Mouse (Mus musculus) cerebral cortex, adult 2 months (tissue): ENCODE results near the gene Pde5a.

Source experiments
- WGBS: fragments of 180-500 bp; shearing (Covaris S2); methylation state at CpG from one replicate; pipeline ENCODE4 v1.1.7; 2018; 5-methylcytosine and 5-hydroxymethylcytosine counted together

Pde5a gene

DNA sequence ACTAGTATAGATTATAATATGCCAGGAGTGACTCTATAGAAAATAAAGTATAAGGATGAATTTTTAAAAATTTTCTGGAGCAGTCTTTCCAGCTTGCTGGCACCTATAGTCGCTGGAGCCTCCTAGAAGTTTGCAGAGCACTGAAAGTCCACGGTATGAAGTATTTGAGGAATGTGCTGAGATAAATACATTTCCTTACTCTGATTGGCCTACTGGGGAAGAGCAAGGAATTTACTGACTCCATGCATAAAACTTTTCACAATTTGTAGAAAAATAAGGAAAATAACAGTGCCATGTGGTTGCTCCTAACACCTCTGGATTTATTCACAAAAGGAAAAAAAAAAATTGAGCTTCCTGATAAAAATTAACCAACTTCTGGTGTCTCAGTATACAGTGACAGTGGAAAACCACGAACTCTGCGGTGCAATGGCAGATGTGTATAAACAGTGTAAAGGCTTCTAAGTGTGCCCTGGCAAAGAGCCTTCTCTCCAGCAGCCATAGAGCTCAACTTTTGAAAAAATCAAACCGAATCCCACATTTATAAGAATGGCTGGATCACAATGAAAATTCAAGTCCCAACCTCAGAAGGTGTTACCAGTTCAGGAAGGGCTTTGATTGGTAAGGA lies 119.8 kb downstream of the Pde5a start:
- 85% methylated on average over 5 of the region's 5 CpGs for WGBS

DNA sequence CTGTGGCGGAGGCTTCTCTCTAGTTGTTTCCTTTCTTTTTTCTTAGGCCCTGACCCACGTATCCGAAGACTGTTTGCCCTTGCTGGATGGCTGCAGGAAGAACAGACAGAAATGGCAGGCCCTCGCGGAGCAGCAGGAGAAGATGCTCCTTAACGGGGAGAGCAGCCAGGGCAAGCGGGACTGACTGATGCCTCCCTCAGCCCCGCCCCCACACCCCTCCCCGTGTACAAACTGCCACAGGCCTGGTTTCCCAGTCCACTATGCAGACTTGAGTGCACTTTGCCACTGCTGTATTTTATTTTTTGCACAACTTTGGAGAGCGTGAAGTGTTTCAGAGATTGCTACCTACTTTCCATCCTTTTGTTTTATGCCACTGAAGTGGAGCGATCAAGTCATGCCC lies 126.4 kb downstream of the Pde5a start:
- WGBS = 72% methylated on average over 11 of the region's 11 CpGs

DNA sequence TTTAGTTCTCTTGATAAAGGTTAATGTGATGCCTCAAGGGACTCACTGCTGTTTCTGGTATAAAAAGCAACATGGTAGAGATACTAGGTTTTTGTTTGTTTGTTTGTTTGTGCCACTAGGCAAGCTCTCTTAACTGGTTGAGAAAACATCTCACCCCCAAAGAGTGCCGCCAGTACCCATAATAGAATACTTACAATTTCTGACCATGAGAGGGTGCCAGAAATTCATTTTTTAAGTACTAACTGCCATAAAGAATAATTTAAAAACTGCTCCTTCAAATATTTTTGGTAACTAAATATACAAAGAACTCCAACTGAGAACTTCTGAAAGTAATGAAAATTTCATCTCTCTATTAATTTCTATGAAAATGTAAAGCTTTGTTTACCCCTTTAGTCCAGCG lies 131.1 kb downstream of the Pde5a start:
- 52% methylated on average over 2 of the region's 2 CpGs for WGBS

DNA sequence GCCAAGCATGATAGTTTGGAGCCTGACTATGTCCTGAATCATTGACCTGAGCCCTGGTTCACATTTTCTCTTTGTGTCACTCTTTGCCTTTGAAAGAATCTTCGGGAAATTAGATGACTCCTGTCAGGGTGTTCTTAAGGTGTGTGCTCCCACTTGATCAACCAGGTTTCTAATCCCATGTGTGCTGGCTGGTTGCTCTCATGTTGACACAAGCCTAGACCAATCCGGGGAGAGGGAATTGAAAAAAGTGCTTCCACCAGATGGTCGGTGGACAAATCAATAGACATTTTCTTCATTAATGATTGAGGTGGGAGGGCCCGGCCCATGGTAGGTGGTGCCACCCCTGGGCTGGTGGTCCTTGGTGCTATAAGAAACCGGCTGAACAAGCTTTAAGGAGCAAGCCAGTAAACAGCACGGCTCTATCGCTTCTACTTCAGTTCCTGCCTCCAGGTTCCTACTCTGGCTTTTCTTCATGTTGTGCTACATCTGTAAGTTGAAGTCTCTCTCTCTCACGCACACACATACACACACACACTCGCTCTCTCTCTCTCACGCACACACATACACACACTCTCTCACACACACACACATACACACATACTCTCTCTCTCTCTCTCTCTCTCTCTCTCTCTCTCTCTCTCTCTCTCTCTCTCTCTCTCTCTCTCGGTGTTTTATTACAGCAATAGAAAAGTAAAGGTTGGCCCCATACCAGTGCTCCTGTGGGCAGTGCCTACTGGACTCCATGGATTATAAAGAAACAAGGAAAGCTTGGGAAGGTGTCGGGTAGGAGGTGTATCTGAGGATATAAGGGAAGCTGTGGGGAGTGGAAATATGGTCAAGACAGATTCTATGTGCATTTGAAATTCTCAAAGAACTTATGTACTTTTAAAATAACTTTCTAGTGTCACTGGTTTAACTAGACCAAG lies 132.1 kb downstream of the Pde5a start:
- 84% methylated on average over 12 of the region's 12 CpGs for WGBS

DNA sequence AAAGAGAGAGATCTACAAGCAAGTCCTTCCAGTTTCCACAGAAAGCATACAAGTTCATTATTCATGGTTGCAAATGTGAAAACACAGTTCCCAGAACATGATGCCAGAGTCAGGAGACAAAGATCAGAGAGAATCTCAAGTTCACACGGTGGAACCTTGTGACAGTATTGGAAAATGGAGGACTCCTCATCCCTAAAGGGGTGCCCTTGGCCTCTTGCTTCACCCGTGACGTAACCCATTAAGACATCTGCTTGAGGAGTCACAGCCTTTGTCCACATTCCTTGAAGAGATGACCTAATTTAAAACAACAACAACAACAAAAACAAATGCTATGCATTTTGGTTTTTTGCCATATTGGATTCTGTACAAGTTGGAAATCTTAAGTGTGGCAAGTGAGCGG lies 136.3 kb downstream of the Pde5a start:
- WGBS = 73% methylated on average over 4 of the region's 4 CpGs

DNA sequence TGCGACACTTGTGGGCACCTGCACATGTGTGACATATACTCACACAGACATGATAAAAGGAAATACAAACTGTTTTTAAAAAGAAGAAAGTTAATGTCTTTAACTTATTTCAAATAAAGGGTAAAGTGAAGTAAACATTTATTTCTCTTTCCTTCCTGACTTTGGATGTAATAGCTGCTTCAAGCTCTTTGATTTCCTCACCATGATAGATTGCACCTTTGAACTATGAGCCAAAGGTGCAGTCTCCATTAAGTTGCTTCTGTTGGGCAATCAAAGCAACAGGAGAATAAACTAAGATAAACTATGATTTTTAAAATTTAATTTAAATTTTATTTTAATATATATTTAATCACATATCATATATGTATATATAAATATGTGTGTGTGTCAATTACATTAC lies 139.5 kb downstream of the Pde5a start:
- WGBS = 91% methylated on average over 1 of the region's 1 CpGs

DNA sequence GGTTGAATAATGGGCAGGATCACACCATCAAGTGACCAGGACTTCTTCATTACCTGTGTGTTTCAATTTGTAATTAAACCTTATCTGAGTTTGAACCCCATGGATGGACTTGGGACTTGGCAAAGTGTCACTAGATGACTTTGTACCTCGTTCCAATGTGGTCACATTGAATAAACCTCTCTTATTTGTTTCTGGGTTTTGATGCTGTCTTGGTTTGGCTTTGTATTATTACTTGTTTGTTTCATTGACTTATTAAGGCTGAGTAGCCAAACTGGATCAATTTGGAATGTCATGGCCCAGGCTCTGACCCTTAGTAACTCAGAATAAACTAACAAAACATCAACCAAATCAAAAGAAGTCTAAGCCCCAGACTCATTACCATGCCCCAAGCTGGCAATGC lies 142.8 kb downstream of the Pde5a start:
- WGBS = 86% methylated on average over 1 of the region's 1 CpGs

DNA sequence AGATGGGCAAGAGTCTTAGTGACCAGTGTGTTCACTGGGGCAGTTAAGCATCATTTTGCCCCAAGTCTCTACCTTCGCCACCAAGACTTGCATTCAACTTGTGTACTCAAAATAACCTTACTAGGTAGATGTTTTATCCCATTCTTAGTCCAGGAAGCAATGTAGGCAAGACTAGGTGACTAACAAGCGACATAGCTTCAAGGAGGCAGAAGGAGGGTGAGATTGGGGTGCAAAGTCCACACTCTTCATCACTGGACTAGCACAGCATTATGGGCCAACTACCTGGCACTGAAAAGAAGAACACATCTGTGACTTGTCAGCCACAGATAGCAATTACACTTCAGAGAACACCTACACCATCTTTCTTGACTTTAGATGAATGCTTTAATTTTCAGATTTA lies 148.1 kb downstream of the Pde5a start:
- WGBS = 93% methylated on average over 2 of the region's 2 CpGs

DNA sequence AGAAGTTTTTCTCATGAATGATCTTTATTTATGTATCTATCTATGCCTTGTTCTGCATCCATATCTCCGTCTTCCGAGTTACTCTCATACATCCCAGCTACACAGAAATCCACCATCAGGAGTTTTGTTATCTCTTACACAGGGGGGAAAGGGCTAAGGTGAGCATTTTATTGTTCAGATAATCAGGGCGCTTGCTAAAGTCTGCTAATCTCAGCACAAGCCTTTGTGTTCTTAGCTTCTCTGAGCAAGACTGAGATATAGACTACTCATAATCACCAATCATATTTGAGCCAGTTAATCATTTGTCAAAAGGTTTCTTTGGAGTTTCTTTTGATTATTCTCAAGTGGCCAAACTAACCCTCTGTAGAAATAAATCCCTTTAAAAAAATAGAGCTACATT lies 148.8 kb downstream of the Pde5a start:
- WGBS = 95% methylated on average over 3 of the region's 3 CpGs

DNA sequence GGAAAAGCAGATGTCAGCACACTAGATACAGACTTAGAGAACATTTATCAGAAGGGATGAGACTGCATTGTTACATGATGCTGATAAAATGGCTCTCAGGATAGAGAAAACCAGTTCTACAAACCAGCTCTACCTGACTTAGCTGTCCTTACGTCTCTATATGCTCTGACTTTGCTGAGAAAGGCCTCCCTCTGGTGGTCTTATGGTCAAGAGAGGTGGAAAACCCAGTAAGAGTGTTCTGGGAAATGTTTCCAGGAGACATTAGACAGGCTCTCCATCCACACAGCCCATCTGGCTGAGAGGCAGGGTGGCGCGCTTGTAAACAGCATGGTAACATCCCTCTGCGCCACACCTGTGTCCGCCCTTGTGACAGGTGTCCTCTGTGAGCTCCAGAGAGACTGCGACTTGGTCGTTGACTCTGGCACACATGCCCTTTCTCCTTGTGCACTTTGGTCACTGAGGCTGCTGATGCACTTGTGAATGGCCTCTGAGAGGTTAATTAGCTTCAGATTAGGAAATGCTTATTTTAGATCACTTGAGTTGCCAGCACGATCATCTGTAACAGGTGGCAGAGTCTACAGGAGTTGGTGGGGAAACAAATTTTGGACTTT lies 150.1 kb downstream of the Pde5a start:
- WGBS = 91% methylated on average over 8 of the region's 8 CpGs

DNA sequence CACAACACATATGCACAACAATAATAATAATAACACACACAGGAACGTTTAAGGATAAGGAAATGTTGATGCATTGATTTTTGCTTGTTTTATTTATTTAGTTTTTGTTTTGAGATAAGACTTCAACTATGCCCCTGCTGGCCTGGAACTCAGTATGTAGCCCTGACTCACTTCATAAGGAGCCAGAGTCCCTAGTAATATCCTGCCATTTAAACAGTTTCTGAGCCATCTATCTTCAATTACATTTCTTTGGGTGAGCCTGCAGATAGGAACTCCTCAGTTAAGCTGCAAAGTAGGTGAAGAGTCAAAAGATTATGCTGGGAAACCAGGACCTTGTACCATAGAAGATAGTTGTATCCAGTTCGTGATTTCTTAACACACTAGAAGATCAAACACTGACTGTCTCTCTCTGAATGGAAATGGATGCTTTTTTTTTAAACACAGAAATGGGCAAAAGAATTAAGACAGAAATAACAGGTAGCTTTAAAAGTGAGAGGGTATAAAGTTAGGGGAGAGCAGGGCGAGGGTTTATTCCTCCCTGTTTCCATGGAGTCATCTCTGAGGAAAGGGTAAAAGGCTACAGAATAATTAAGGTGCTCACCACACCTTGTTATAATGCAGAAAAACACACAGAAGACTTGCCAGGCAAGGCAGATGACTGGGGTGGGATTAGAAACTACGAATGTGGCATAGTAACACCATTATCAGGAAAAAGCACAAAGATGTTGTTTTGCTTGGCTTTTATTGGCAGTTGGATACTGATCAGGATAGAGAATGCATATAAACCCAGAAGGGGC lies 159.0 kb downstream of the Pde5a start:
- WGBS = 79% methylated on average over 4 of the region's 4 CpGs

DNA sequence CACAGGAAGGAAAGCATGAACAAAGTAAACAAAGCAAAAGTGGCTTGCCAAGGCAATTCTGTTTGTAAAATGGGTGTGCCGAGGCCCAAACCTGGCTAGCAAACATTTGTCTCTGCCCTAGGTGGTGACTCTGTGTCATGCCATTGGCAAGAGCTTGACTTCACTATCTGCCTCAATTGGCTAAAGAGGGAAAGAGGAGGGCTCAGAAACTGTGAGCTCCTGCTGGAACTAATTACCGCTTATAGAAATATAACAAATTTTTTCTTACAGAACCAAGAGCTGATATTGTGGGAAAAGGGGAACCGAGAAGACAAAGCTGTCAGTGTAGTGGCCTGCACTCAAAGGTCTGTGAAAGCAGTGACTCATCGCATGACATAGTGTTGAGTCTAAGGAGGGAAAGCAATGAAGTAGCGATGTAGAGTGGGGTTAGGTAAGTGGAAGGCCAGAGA lies 159.6 kb downstream of the Pde5a start:
- WGBS = 76% methylated on average over 5 of the region's 5 CpGs

DNA sequence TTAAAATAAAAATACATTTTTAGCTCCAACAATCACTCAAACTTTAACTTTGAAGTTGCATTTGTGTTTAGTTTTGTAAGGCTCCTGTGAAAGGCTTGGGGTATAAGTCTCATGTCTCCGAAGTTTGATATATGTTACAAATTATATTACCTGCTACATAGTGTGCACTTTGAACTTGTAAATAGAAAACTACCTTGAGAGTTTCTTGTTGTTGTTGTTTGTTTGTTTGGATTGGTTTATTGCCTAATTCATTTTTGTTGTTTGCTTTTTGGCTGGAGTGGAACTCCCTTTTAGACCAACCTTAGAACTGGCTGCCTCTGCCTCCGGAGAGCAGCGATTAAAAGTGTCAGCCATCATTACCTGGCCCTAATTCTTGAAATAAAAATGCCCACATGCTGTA lies 166.0 kb downstream of the Pde5a start, which contains the start of gene Fabp2:
Gene Fabp2, plus strand, starts transcription at position 301 of the 400 bp plus-strand sequence.
- 95% methylated on average over 3 of the region's 3 CpGs for WGBS

DNA sequence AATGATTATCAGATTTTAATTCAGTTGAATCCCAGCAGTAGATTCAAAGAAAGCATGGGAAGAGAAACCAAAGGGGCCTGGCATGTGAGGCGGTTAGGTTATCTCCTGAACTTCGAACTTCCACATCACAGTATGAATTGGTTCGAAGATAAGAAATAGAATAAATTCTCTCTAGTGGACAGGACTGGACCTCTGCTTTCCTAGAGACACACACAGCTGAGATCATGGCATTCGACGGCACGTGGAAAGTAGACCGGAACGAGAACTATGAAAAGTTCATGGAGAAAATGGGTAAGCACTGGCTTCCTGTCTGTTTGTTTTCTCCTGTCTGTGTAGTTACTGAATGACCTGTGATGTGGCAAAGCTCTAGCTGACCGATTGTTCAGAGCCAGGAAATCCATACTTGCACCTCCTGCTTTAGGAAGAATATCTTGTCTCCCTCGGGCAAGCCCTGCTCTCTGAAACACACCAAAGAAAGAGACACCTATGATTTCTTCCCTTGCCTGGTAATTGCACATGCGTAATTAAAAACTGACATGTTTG lies 166.5 kb downstream of the Pde5a start:
- WGBS = 88% methylated on average over 11 of the region's 11 CpGs

DNA sequence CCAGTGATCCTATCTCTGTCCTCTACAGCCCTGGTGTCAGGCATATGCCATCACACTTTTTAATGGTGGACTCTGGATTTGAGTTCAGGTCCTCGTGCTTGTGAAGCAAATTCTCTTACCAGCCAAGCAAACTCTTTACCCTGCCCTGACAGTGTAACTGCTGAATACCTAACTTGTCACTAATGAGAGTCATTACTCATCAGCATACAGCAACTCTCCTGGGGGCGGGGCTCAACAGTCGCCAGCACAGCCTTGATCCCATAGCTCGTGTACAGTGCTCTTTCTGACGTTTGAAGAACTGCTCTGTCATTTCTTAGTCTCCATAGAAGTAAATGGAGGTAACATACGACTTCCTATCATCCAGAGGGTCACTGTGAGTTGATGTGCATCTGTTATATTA lies 169.5 kb downstream of the Pde5a start:
- WGBS = 69% methylated on average over 6 of the region's 6 CpGs

DNA sequence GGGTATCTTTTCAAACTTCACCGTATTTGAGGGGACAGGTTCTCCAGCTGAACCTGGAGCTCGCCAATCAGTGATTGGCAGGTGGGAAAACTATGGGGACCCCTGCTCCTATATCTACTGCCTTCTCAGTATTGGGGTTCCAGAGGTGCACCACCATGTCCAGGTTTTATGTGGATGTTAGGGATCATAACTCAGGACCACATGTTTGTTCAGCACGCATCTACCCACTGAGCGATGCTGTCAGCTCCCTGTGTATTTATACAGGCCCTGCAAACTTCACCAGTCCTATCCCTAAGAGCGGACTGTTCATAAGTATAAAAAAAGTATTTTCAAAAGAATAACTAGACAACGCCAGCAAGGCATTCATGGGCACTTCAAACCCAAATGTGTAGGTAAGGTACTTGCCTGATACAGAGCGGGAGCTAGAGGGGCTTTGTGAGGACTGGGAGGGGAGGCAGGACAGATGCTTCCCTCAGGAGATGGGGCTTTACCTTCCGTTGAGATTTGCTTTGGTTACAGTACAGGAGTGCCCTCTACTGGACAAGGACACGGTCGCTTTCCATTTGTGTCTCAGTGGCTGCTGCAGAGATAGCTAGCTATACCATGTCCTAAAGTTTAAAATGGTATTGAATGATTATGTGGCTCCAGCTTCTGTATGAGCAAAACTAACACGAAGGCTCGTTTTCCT lies 175.1 kb downstream of the Pde5a start:
- WGBS = 39% methylated on average over 12 of the region's 12 CpGs

DNA sequence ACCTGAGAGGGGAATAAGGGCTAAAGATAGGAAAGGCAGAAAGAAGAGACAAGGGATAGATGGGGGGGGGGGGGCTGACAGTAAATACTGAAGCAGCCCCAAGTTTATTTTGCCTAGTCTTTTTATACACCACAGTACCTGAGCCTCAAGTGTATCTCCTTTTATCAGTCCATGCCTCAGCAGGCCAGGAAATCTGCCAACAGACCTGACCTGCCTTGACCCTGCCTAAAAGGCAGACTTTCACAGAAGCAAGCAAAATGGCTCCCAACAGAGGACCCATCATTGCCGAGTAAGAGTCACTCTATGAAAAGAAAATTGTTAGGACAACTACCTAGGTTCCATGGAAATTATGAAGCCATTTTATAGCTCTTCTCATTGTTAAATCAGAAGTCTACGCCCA lies 179.1 kb downstream of the Pde5a start:
- WGBS = 90% methylated on average over 2 of the region's 2 CpGs
